Mouse (Mus musculus): ENCODE measurements around the gene Cluh.

- TF ChIP-seq CTCF (IDR thresholded peaks at IDR 0.05; ENCODE audit: borderline replicate concordance, extremely low read depth, insufficient read depth, insufficient read length) (no peak), POLR2A (IDR thresholded peaks at IDR 0.05; ENCODE audit: borderline replicate concordance, extremely low read depth, insufficient read depth, insufficient read length, poor library complexity, severe bottlenecking) (no peak)
Observed at GRCm38 (mm10) chr11:74625333-74625732, 24.0 kb upstream of the Cluh start.

Data from brain, embryonic 14.5 days (tissue).